Mouse (Mus musculus): ENCODE results near the gene Mrps18c. TPM values are rescaled to one million over a fixed set of nuclear protein-coding genes. Genes with fewer than 3 reads are reported as not detected.

Mrps18c gene
- total RNA-seq, 2 experiments from 2014 or later: 81.3 to 84.8 TPM

DNA sequence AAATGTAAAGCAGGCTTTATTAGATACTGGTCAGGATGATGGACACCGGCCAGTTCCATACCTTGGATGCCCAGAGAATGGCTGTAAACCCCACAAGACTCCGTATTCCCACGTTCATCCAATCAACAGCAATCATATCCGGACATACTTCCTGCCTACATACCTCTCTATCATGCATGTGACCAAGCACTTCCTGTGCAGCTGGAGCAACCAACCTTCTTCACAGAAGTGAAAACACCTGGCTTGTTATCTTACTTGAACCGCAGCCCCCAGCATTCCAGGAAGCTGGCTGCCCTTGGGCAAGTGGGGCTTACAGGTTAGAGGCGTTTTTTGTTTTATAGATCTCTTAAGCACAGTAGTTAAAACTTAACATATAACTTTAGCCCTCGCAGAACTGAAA lies 24.4 kb downstream of the Mrps18c start:
- DNase-seq: no peak
- intact Hi-C loops (cut with DNase I): no loop called here

DNA sequence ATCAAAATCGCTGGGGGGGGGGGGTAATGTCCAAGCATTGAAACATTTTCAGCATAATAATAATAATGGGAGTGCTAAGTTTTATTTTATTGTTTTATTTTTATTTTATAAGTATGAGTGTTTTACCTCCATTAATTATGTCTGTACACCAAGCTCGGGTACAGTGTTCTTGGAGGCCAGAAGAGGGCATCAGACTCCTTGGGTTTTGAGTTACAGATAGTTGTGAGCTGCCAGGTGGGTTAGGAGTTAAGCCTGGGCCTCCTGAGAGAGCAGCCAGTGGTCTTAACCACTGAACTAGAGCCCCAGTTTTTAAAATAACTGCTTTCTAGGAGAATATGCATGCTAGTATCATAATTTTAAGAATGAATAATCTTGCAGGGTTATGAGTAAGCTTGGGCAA lies 27.5 kb downstream of the Mrps18c start:
- intact Hi-C loops (cut with DNase I): loop anchor here (1.0 kb wide), 1 partner anchor 89 kb away; no protein-coding TSS in a partner anchor
- no peak for DNase-seq

DNA sequence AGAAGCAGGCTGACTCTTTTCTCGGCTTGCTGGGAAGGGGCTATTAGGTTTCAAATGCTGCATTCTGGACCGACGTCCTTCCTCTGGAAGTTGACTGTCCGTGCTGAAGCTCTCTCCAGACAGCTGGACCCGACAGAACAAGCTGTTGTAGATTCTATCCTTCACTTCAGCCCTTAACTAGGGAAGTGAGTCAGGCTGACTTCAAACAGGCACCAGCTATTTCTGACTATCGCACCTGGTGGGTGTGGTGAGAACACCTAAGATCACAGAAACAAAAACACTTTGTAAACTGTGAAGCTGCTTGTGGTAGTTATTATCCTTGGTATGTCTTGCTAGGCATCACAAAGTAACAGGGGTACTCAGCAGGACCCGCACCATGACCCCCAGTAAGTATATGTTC lies 28.1 kb downstream of the Mrps18c start:
- DNase-seq: no peak
- intact Hi-C loops (cut with DNase I): loop anchor here (1.0 kb wide), 1 partner anchor 89 kb away; no protein-coding TSS in a partner anchor

DNA sequence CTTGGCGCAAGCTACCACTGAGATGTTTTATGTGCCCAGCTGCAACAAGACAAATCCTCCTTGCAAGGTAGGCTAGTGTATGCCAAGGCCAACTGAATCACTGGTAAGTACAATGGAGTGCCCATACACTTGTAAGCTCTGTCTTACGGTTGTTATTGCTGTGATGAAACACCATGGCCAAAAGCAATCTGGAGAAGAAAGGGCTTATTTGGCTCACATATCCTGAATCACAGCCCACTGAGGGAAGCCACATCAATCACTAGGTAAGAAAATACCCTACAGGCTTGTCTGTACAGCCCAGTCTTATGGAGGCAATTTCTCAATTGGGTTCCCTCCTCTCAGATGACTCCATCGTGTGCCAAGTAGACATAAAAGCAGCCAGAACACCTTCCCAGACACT lies 30.3 kb downstream of the Mrps18c start:
- intact Hi-C loops (cut with DNase I): no loop called here
- no peak for DNase-seq

DNA sequence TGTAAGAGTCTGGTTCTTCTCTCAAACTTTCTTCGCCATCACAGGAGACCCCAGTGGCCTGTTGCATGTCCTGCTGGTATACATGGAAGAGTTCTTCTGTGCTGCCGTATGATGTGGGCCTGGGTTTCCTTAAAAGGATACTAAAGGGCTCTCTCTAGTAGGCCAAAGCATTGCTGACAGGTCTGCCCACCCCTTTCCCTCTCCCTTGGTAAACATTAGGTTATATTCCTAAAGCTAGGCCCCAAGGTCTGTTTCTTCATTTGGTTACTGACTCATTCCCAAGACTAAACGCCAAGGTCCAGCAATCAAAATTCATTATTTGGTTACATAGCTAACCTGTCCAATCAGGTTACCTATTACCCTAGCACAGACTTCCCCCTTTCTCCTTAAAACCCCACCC lies 34.3 kb downstream of the Mrps18c start:
- intact Hi-C loops (cut with DNase I): no loop called here
- DNase-seq: no peak

DNA sequence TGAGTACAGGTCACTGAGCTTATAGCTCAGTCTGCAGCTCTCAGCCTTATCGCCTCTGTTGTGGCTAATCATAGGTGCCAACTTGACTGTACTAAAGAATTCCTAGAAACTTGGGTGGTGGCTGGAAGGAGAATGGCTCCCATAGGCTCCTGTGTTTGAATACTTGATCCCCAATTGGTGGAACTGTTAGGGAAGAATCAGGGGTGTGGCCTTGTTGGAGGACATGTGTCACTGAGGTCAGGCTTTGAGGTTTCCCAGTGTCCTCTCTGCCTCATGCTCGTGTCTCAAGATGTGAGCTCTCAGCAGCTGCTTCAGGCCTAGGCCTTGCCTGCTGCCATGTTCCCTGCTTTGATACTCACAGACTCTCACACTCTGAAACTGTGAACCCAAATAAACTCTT lies 35.4 kb downstream of the Mrps18c start:
- DNase-seq: no peak
- intact Hi-C loops (cut with DNase I): no loop called here

DNA sequence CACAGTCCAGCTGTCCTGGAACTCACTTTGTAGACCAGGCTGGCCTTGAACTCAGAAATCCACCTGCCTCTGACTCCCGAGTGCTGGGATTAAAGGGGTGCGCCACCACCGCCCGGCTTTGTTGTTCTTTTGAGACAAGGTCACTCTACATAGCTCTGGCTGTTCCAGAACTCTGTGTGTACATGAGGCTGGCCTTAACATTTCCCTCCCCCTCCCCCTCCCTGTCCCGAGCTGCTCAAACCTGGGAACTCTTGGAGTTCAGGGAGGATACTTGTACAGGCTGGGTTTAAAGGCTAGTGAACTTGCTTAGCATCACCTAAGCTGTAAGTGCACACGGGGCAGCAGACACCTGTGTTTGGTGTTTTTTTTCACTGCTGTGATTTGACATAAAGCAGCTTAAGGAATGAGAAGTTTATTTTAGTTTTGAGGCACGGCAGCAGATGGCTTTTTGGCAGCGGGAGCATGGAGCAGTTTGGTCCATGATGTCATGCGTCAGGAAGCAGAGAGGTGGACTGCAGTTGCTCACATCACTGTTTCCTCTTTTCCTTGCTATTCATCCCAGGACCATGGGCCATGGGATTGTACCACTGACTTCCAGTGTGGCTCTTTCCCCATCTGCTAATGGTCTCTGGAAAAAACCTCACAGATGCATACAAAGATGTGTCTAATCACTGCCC lies 37.6 kb downstream of the Mrps18c start:
- intact Hi-C loops (cut with DNase I): no loop called here
- no peak for DNase-seq

DNA sequence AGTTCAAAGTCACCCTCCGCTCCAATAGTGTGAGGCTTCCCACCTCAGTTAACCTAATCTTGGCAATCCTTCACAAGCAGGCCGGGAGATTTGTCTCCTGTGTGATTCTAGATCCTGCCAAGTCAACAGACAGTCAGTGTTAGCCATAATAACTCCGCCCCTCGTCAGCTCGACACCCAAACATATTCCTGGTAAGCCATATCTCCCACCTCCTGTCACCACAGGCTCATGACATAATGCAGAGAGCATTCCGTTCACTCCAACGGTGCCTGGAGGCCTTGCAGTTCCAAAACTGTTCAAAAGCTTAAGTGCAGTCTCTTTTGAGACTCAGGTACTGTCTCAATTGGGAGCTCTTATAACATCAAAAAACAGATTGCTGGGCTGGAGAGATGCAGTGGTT lies 39.5 kb downstream of the Mrps18c start:
- intact Hi-C loops (cut with DNase I): loop anchor here (1.0 kb wide), 1 partner anchor 22 kb away; no protein-coding TSS in a partner anchor
- peak; percentile 29 to 45 for DNase-seq

DNA sequence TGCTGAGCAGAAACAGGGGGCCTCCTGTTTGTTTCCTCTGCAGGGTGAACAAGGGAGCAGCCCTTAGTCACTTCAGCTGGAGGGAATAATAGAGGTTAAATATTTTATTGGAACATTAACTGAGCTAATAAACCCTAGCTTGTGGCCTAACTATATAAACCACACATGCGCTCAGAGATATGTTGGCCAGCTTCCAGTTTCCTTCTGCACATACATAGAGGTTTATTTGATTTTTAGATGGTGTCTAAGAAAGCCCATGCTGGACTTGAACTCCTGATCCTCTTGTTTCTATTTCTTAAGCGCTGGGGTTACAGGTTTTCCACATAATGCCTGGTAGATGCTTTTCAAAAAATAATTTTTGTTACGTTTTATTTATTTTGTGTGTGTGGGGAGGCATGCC lies 46.1 kb downstream of the Mrps18c start:
- intact Hi-C loops (cut with DNase I): no loop called here
- DNase-seq: no peak

DNA sequence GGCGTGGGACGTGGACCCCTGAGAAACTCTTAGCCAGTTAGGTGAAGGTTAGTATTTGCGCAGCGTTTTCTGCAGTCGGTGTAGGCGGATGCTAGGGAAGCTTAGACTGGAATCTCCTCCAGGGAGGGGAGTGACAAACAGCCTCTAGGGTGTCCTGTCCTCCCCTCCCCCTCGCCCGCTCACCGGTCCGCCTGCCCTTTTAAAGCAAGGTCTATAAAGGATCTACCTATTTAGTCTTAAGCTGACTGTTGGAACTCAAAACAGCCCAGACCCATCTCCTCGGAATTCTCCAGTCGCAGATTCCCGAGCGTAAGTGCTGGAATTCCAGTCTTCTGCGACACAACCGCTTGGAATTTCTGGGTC lies 47.0 kb downstream of the Mrps18c start, which contains the start of gene Gpat3:
Gpat3 (plus strand) TSS at position 229 of the 363 bp plus-strand sequence.
- intact Hi-C loops (cut with DNase I): loop anchor here (5.0 kb wide), 1 partner anchor 67 kb away; no protein-coding TSS in a partner anchor

DNA sequence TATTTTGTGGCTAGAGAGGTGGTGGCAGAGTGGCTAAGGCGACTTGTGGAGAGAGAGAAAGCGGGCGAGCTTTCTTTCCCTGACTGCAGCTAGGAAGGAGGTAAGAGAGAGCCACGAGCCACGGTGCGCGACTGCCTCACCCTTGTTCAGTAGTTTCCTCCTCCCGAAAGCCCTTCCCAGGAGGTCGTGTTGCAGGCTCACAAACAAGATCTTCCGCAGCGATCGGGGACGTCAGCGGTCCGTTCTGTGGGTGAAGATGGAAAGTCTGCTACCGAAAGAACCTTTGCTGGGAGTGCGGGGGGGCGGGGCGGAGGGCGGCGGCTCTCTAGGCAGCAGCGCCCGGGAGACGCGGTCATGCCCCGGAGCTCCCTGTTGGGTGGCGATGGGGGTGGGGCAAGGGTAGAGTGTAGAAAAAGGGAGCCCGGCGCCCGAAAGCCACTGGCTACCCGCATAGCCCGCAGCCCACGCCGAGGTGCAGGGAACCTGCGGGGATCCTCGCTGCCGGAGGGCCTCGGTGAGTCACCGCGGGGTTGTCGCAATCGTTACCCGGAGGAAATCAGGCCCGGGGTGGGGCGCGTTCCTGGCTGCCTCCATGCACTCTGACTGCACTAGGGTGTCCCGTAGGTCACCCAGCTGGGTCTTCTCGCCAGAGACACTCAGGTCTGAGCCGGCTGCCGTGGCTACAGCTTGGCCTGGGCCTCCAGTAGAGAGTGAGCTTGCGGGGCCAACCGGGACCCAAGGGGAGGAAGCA lies 47.6 kb downstream of the Mrps18c start:
- DNase-seq: peak; percentile 74 to 86
- intact Hi-C loops (cut with DNase I): loop anchor here (1.0 to 5.0 kb wide), 2 partner anchors 26 to 66 kb away; partner anchors contain the start of gene Abraxas1

More for the DNA sequence above, 47.0 kb downstream of the Mrps18c start, which contains the start of gene Gpat3:
- DNase-seq: peak; percentile 46 to 54

DNA sequence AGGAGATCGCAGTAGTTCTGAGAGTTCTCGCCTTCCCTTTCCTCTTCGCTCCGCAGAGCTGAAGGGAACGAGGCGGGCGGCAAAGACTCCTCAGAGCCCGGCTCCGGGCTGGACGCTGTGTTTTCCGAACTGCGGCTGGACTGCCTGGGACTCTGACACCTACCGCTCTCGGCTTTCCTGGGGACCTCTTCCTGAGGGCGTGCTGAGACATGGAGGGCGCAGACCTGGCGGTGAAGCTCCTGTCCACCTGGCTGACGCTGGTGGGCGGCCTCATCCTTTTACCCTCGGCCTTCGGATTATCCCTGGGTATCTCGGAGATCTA lies 48.1 kb downstream of the Mrps18c start:
- intact Hi-C loops (cut with DNase I): loop anchor here (1.0 to 5.0 kb wide), 2 partner anchors 26 to 66 kb away; partner anchors contain the start of gene Abraxas1
- no peak for DNase-seq

DNA sequence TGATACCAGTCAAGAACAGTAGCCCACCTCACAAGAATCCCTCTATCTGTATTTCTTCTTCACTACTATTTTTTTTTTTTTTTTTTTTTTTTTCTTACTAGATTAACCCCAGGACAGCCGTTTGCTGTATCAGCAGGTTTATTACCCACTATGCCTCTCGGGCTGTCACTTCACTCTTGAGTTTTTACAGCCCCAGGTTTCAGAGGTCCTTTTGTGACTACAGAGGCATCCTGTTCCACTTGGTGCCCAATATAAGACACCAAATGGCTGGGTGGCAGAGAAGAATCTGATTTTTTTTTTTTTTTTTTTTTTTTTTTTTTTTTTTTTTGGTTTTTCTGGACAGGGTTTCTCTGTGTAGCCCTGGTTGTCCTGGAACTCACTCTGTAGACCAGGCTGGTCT lies 48.7 kb downstream of the Mrps18c start:
- DNase-seq: no peak
- intact Hi-C loops (cut with DNase I): loop anchor here (5.0 kb wide), 1 partner anchor 65 kb away; no protein-coding TSS in a partner anchor

DNA sequence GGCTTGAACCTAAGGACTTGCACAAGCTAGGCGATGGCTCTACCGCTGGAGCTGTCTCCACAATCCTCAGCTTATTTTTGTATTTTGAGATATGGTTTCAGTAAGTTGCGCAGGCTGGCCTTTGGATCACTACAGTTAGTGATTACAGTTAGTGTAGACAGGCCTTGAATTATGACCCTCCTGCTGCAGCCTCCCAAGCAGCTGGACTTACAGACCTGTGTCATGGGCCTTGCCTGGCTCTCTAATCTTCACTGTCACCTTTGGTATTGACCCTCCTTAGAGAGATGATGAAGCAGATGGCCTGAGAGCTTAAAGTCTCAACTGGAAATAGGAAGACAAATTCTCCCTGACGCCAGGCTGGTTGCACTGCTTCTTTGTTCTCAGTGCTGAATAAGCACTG lies 55.5 kb downstream of the Mrps18c start:
- no peak for DNase-seq
- intact Hi-C loops (cut with DNase I): no loop called here

Other genes starting within 250 kb of the Mrps18c start
- gene Plac8, start 226.4 kb upstream of the Mrps18c start, total RNA-seq (2021): 1 to 10 TPM in 1 of 2 experiments, under 1 TPM in 1; 0.79 to 1.1 TPM
- gene Coq2, start 123.5 kb upstream of the Mrps18c start, total RNA-seq (2021): 10 to 100 TPM; 97.4 to 98.2 TPM
- gene Hpse, start 78.9 kb upstream of the Mrps18c start, total RNA-seq (2021): 1 to 10 TPM in 1 of 2 experiments, under 1 TPM in 1; 0.97 to 1.3 TPM
- 1 to 10 TPM; 2.1 to 3.6 TPM for gene Helq, start within 50 bp of the Mrps18c start, total RNA-seq (2021)
- gene Abraxas1, start 22.3 kb downstream of the Mrps18c start, total RNA-seq (2021): 10 to 100 TPM; 11.0 to 13.2 TPM
- gene Gpat3, start 47.1 kb downstream of the Mrps18c start, total RNA-seq (2021): 10 to 100 TPM; 21.6 to 27.8 TPM

Data from heart, postnatal 36 days (tissue).